ENCODE assay signal across 31 mouse cellular contexts in the genomic region with DNA sequence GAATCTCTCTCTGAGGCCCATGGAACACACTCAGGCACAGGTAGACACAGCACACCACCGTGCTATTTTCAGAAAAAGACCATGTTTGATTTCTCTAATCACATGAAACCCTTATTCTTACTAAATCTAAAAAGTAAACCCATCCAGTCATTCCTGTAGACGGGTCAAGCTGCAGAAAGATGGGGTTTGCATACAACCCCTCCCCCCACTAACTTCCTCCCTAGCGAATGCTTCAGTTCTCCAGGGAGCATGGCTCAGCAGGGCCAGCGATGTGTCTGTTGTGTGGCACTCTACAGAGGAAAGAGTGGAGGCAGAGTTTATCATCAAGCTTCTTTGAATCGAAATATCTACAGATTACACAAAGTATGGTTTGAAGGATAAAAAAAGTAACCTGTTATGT.
"Had no signal": no experiment of that assay in that cellular context is flagged by ENCODE, and none has a peak within 500 bp of the region (broad histone marks: within the 10 kb centered on the region; RNA-seq: fewer than 3 reads in every experiment).

No protein-coding gene starts in this region.

- H3K9me3 ChIP-seq: heart, embryonic 13.5 days; heart, embryonic 15.5 days; hindbrain, embryonic 10.5 days; hindbrain, embryonic 12.5 days; hindbrain, embryonic 13.5 days; hindbrain, embryonic 15.5 days; intestine, embryonic 15.5 days; kidney, embryonic 15.5 days had no signal

- H3K9ac ChIP-seq: heart, embryonic 13.5 days; heart, embryonic 15.5 days; hindbrain, embryonic 12.5 days; hindbrain, embryonic 13.5 days; hindbrain, embryonic 14.5 days; hindbrain, embryonic 15.5 days; intestine, embryonic 15.5 days; kidney, embryonic 15.5 days had no signal

- H3K4me3 ChIP-seq: heart, embryonic 13.5 days; heart, embryonic 15.5 days; hindbrain, embryonic 10.5 days; hindbrain, embryonic 12.5 days; hindbrain, embryonic 13.5 days; hindbrain, embryonic 15.5 days; intestine, embryonic 15.5 days; kidney, embryonic 15.5 days; layer of hippocampus, adult 2 months; left cerebral cortex, adult 2 months had no signal

- H3K27ac ChIP-seq: heart, embryonic 13.5 days; heart, embryonic 15.5 days; hindbrain, embryonic 10.5 days; hindbrain, embryonic 12.5 days; hindbrain, embryonic 13.5 days; hindbrain, embryonic 14.5 days; hindbrain, embryonic 15.5 days; hindbrain, postnatal 0 days; intestine, embryonic 15.5 days; kidney, embryonic 15.5 days; kidney, postnatal 0 days; layer of hippocampus, adult 2 months; left cerebral cortex, adult 2 months had no signal

- ATAC-seq: hindbrain, embryonic 16.5 days; hindbrain, postnatal 0 days; inflammation-experienced regulatory T-cells, adult 6 months; intestine, embryonic 15.5 days; intestine, embryonic 16.5 days; intestine, postnatal 0 days had no signal

- H3K4me1 ChIP-seq: hindbrain, embryonic 10.5 days; hindbrain, embryonic 12.5 days; kidney, embryonic 15.5 days had no signal

- DNase-seq: heart, postnatal 10 days; heart, postnatal 14 days; heart, postnatal 36 days; heart, postnatal 4 days; kidney, adult 11 months; kidney, adult 18-20 months; kidney, adult 2 months; kidney, adult 8-10 months; kidney, adult 9 months; kidney, postnatal 10 days; kidney, postnatal 14 days; kidney, postnatal 4 days; layer of hippocampus, adult 9-11 months; layer of hippocampus, postnatal 36 days had no signal

- H3K36me3 ChIP-seq: hindbrain, embryonic 15.5 days; intestine, embryonic 15.5 days had no signal

- H3K27me3 ChIP-seq: heart, embryonic 13.5 days; heart, embryonic 15.5 days; hindbrain, embryonic 12.5 days; hindbrain, embryonic 13.5 days; hindbrain, embryonic 15.5 days; intestine, embryonic 15.5 days; kidney, embryonic 15.5 days had no signal

- H3K4me2 ChIP-seq: heart, embryonic 13.5 days; heart, embryonic 15.5 days; hindbrain, embryonic 12.5 days; hindbrain, embryonic 13.5 days; hindbrain, embryonic 14.5 days; hindbrain, embryonic 15.5 days; intestine, embryonic 15.5 days; kidney, embryonic 15.5 days had no signal
